In genomic region chr13:116707621-116708455, GRCm38 (mm10) we compare ENCODE assay signal across 10 mouse cellular contexts.
DNase-seq lines count a peak whose midpoint lies in the region; ATAC-seq and TF ChIP-seq lines count a peak whose summit lies in the region.
"Had no signal": no experiment of that assay in that cellular context is flagged by ENCODE, and none has a peak within 500 bp of the region (broad histone marks: within the 10 kb centered on the region; RNA-seq: fewer than 3 reads in every experiment).

No protein-coding gene starts in this region.

- H3K27me3 ChIP-seq in hindbrain, embryonic 11.5 days (ENCODE audit: control insufficient read depth, insufficient read depth, low read length) = peaks cover 58% of the 10 kb centered on the region
- H3K27me3 ChIP-seq in hindbrain, postnatal 0 days (ENCODE audit: insufficient read depth, low read length) = peaks cover 77% of the 10 kb centered on the region
- peaks cover 93% of the 10 kb centered on the region for H3K27me3 ChIP-seq in forebrain, embryonic 10.5 days (ENCODE audit: poor library complexity, severe bottlenecking)
- peaks cover 68% of the 10 kb centered on the region for H3K27me3 ChIP-seq in midbrain, embryonic 15.5 days (replicated peaks)

- H3K36me3 ChIP-seq in hindbrain, embryonic 11.5 days (ENCODE audit: control insufficient read depth, insufficient read depth, low read length) = no peaks in the 10 kb centered on the region
- no peaks in the 10 kb centered on the region for H3K36me3 ChIP-seq in hindbrain, postnatal 0 days (ENCODE audit: insufficient read depth, low read length)
- no peaks in the 10 kb centered on the region for H3K36me3 ChIP-seq in forebrain, embryonic 10.5 days (replicated peaks)
- H3K36me3 ChIP-seq in midbrain, embryonic 15.5 days (replicated peaks) = no peaks in the 10 kb centered on the region

- ATAC-seq in hindbrain, embryonic 11.5 days (ENCODE audit: low FRiP score) = no peak
- no peak for ATAC-seq in hindbrain, postnatal 0 days
- no peak for ATAC-seq in midbrain, embryonic 15.5 days (replicated peaks)

- peaks cover 6% of the 10 kb centered on the region for H3K4me1 ChIP-seq in hindbrain, embryonic 11.5 days (replicated peaks; ENCODE audit: control insufficient read depth, insufficient read depth, low read length)
- no peaks in the 10 kb centered on the region for H3K4me1 ChIP-seq in hindbrain, postnatal 0 days (ENCODE audit: insufficient read depth, low read length)
- peaks cover 71% of the 10 kb centered on the region for H3K4me1 ChIP-seq in forebrain, embryonic 10.5 days
- peaks cover 17% of the 10 kb centered on the region for H3K4me1 ChIP-seq in midbrain, embryonic 15.5 days

- H3K4me2 ChIP-seq in hindbrain, embryonic 11.5 days (replicated peaks; ENCODE audit: low read depth, low read length) = peak overlapping the region; percentile 24
- H3K4me2 ChIP-seq in hindbrain, postnatal 0 days (ENCODE audit: low read depth, low read length) = no peak overlapping the region
- H3K4me2 ChIP-seq in midbrain, embryonic 15.5 days = peak overlapping the region; percentile 4

- no peaks in the 10 kb centered on the region for H3K9me3 ChIP-seq in hindbrain, embryonic 11.5 days (ENCODE audit: control insufficient read depth, low read length)
- no peaks in the 10 kb centered on the region for H3K9me3 ChIP-seq in hindbrain, postnatal 0 days (ENCODE audit: low read length)
- H3K9me3 ChIP-seq in forebrain, embryonic 10.5 days = no peaks in the 10 kb centered on the region
- no peaks in the 10 kb centered on the region for H3K9me3 ChIP-seq in midbrain, embryonic 15.5 days

- no peak for TF ChIP-seq CTCF in hindbrain, postnatal 0 days (IDR thresholded peaks at IDR 0.05; ENCODE audit: low read depth)
- no peak for TF ChIP-seq CTCF in brain, embryonic 14.5 days (IDR thresholded peaks at IDR 0.05; ENCODE audit: borderline replicate concordance, extremely low read depth, insufficient read depth, insufficient read length)
- no peak for TF ChIP-seq CTCF in layer of hippocampus, adult 2 months (conservative IDR thresholded peaks at IDR 0.05)

- no peak overlapping the region for H3K27ac ChIP-seq in hindbrain, embryonic 11.5 days (ENCODE audit: low read depth, low read length)
- H3K27ac ChIP-seq in hindbrain, postnatal 0 days = no peak overlapping the region
- H3K27ac ChIP-seq in forebrain, embryonic 10.5 days = peak overlapping the region; percentile 69
- H3K27ac ChIP-seq in midbrain, embryonic 15.5 days = peak overlapping the region; percentile 8
- no peak overlapping the region for H3K27ac ChIP-seq in layer of hippocampus, adult 2 months

- 2% methylated on average over 20 of the region's 20 CpGs for WGBS in hindbrain, embryonic 11.5 days
- WGBS in hindbrain, postnatal 0 days = 2% methylated on average over 20 of the region's 20 CpGs
- under 1% methylated on average over 20 of the region's 20 CpGs for WGBS in forebrain, embryonic 10.5 days
- WGBS in midbrain, embryonic 15.5 days = 1% methylated on average over 20 of the region's 20 CpGs

- TF ChIP-seq POLR2A in brain, embryonic 14.5 days (IDR thresholded peaks at IDR 0.05; ENCODE audit: borderline replicate concordance, extremely low read depth, insufficient read depth, insufficient read length, poor library complexity, severe bottlenecking) = no peak

- H3K4me3 ChIP-seq in hindbrain, embryonic 11.5 days (ENCODE audit: low read depth, low read length) = no peak overlapping the region
- H3K4me3 ChIP-seq in hindbrain, postnatal 0 days (ENCODE audit: low read length) = no peak overlapping the region
- H3K4me3 ChIP-seq in forebrain, embryonic 10.5 days = peak overlapping the region; percentile 43
- H3K4me3 ChIP-seq in midbrain, embryonic 15.5 days = no peak overlapping the region
- H3K4me3 ChIP-seq in layer of hippocampus, adult 2 months = no peak overlapping the region

- no peak overlapping the region for H3K9ac ChIP-seq in hindbrain, embryonic 11.5 days (ENCODE audit: low read depth, low read length)
- no peak overlapping the region for H3K9ac ChIP-seq in hindbrain, postnatal 0 days (replicated peaks; ENCODE audit: low read length)
- no peak overlapping the region for H3K9ac ChIP-seq in midbrain, embryonic 15.5 days

- peak; percentile 59 for DNase-seq in hindbrain, embryonic 11.5 days (ENCODE audit: low spot score)
- no peak for DNase-seq in hindbrain, postnatal 0 days (ENCODE audit: low spot score)
- DNase-seq in brain, embryonic 14.5 days (ENCODE audit: low read depth) = peak; percentile 68
- peak; percentile 41 for DNase-seq in forebrain, embryonic 10.5 days (ENCODE audit: extremely low spot score, low spot score)
- DNase-seq in testis, postnatal 14 days (ENCODE audit: low spot score) = no peak
- no peak for DNase-seq in adrenal gland, postnatal 25 days
- DNase-seq in layer of hippocampus, adult 2 months (ENCODE audit: low spot score in 2 of 2) = no peak
- DNase-seq: kidney, adult 9 months; lung, postnatal 10 days had no signal

Comparison
In these comparisons a context has a peak if more than half of its experiments do, and no peak if none do; other contexts are left out.
1. DNase-seq: peak in hindbrain, embryonic 11.5 days (single experiment), brain, embryonic 14.5 days (single experiment) and forebrain, embryonic 10.5 days (single experiment); none in hindbrain, postnatal 0 days (single experiment), testis, postnatal 14 days (single experiment), adrenal gland, postnatal 25 days (single experiment) and layer of hippocampus, adult 2 months (0 of 2).
2. H3K27ac ChIP-seq: peak in forebrain, embryonic 10.5 days (single experiment) and midbrain, embryonic 15.5 days (single experiment); none in hindbrain, embryonic 11.5 days (single experiment), hindbrain, postnatal 0 days (single experiment) and layer of hippocampus, adult 2 months (single experiment).